ENCODE assay signal across 27 mouse cellular contexts in genomic region chr17:46071531-46071930, GRCm38 (mm10).
"Had no signal": no experiment of that assay in that cellular context is flagged by ENCODE, and none has a peak within 500 bp of the region (broad histone marks: within the 10 kb centered on the region; RNA-seq: fewer than 3 reads in every experiment).

No protein-coding gene starts in this region.

- H3K27me3 ChIP-seq: intestine, embryonic 15.5 days; kidney, embryonic 15.5 days; limb, embryonic 12.5 days; liver, embryonic 12.5 days; liver, embryonic 15.5 days; lung, embryonic 15.5 days; megakaryocyte, embryonic 14.5 days; midbrain, embryonic 13.5 days; neural tube, embryonic 12.5 days; neural tube, embryonic 15.5 days; stomach, embryonic 15.5 days had no signal

- H3K4me1 ChIP-seq: midbrain, embryonic 13.5 days had no signal

- H3K9ac ChIP-seq: intestine, embryonic 15.5 days; kidney, embryonic 15.5 days; limb, embryonic 12.5 days; liver, embryonic 12.5 days; liver, embryonic 15.5 days; lung, embryonic 15.5 days; midbrain, embryonic 13.5 days; neural tube, embryonic 12.5 days; neural tube, embryonic 15.5 days; stomach, embryonic 15.5 days had no signal

- H3K9me3 ChIP-seq: intestine, embryonic 15.5 days; kidney, embryonic 15.5 days; limb, embryonic 12.5 days; liver, embryonic 12.5 days; liver, embryonic 15.5 days; lung, embryonic 15.5 days; megakaryocyte, embryonic 14.5 days; midbrain, embryonic 10.5 days; midbrain, embryonic 13.5 days; neural tube, embryonic 12.5 days; neural tube, embryonic 15.5 days; stomach, embryonic 15.5 days had no signal

- ATAC-seq: intestine, embryonic 15.5 days; liver, embryonic 12.5 days; midbrain, embryonic 13.5 days; midbrain, embryonic 16.5 days had no signal

- H3K27ac ChIP-seq: intestine, embryonic 15.5 days; kidney, embryonic 15.5 days; left cerebral cortex, adult 2 months; limb, embryonic 12.5 days; liver, embryonic 12.5 days; liver, embryonic 15.5 days; lung, embryonic 15.5 days; midbrain, embryonic 10.5 days; midbrain, embryonic 13.5 days; neural tube, embryonic 12.5 days; neural tube, embryonic 15.5 days; stomach, embryonic 15.5 days had no signal

- H3K4me2 ChIP-seq: intestine, embryonic 15.5 days; kidney, embryonic 15.5 days; limb, embryonic 12.5 days; liver, embryonic 12.5 days; liver, embryonic 15.5 days; lung, embryonic 15.5 days; midbrain, embryonic 13.5 days; neural tube, embryonic 12.5 days; neural tube, embryonic 15.5 days; stomach, embryonic 15.5 days had no signal

- H3K4me3 ChIP-seq: intestine, embryonic 15.5 days; kidney, embryonic 15.5 days; left cerebral cortex, adult 2 months; limb, embryonic 12.5 days; liver, embryonic 12.5 days; liver, embryonic 15.5 days; lung, embryonic 15.5 days; megakaryocyte, embryonic 14.5 days; midbrain, embryonic 10.5 days; midbrain, embryonic 13.5 days; myocyte; neural tube, embryonic 12.5 days; neural tube, embryonic 15.5 days; stomach, embryonic 15.5 days had no signal

- H3K36me3 ChIP-seq: intestine, embryonic 15.5 days; kidney, embryonic 15.5 days; limb, embryonic 12.5 days; liver, embryonic 12.5 days; liver, embryonic 15.5 days; lung, embryonic 15.5 days; midbrain, embryonic 10.5 days; midbrain, embryonic 13.5 days; neural tube, embryonic 12.5 days; neural tube, embryonic 15.5 days; stomach, embryonic 15.5 days had no signal

- DNase-seq: kidney, adult 11 months; kidney, adult 8-10 months; kidney, postnatal 10 days; kidney, postnatal 4 days; liver; lung, adult 18-20 months; lung, postnatal 10 days; lung, postnatal 36 days; right cerebral cortex, adult 18-20 months; right cerebral cortex, postnatal 14 days; right cerebral cortex, postnatal 4 days; thymus, postnatal 25 days had no signal
